Mouse (Mus musculus) forebrain, embryonic 14.5 days (tissue): ENCODE measurements around the gene Ogg1. TPM values are rescaled to one million over a fixed set of nuclear protein-coding genes. Genes with fewer than 3 reads are reported as not detected.

ENCODE experiments used
- polyA plus RNA-seq: library from polyadenylated mRNA; unstranded; fragments of >200 nt; fragmentation: Nextera tagmentation; extraction: Ambion mirVana; gene quantifications from 2 replicates; pipeline ENCODE4 v1.2.1, GENCODE M21; 2014

Ogg1 gene
- polyA plus RNA-seq, 1 experiment from 2014 or later, result 14.7 TPM

Other genes starting within 250 kb of the Ogg1 start
- 44.1 and 47.6 TPM in 2 replicates for gene Setd5, start 249.6 kb upstream of the Ogg1 start, polyA plus RNA-seq
- 8.8 and 11.3 TPM in 2 replicates for gene Lhfpl4, start 131.6 kb upstream of the Ogg1 start, polyA plus RNA-seq
- gene Mtmr14, start 89.1 kb upstream of the Ogg1 start, polyA plus RNA-seq, result 41.7 and 43.6 TPM in 2 replicates
- gene Cpne9, start 44.7 kb upstream of the Ogg1 start, polyA plus RNA-seq, result 0.23 and 0.80 TPM in 2 replicates
- gene Brpf1, start 19.8 kb upstream of the Ogg1 start, polyA plus RNA-seq, result 15.8 and 17.0 TPM in 2 replicates
- 86.3 and 90.7 TPM in 2 replicates for gene Camk1, start 17.0 kb downstream of the Ogg1 start, polyA plus RNA-seq
- 68.2 and 83.2 TPM in 2 replicates for gene Tada3, start 50.9 kb downstream of the Ogg1 start, polyA plus RNA-seq
- gene Arpc4, start 51.1 kb downstream of the Ogg1 start, polyA plus RNA-seq, result 265 and 270 TPM in 2 replicates
- 2.5 and 5.0 TPM in 2 replicates for gene Ttll3, start 62.3 kb downstream of the Ogg1 start, polyA plus RNA-seq
- 15.8 and 19.8 TPM in 2 replicates for gene Rpusd3, start 92.4 kb downstream of the Ogg1 start, polyA plus RNA-seq
- gene Cidec, start 108.8 kb downstream of the Ogg1 start, polyA plus RNA-seq, result not detected in 2 replicates
- gene Jagn1, start 115.6 kb downstream of the Ogg1 start, polyA plus RNA-seq, result 88.0 and 94.4 TPM in 2 replicates
- gene Il17re, start 131.5 kb downstream of the Ogg1 start, polyA plus RNA-seq, result not detected in 2 replicates
- 1.3 and 2.0 TPM in 2 replicates for gene Il17rc, start 144.5 kb downstream of the Ogg1 start, polyA plus RNA-seq
- gene Creld1, start 156.3 kb downstream of the Ogg1 start, polyA plus RNA-seq, result 37.2 and 49.4 TPM in 2 replicates
- gene Prrt3, start 175.0 kb downstream of the Ogg1 start, polyA plus RNA-seq, result 3.2 and 5.4 TPM in 2 replicates
- 101 and 108 TPM in 2 replicates for gene Emc3, start 204.7 kb downstream of the Ogg1 start, polyA plus RNA-seq
- 4.3 and 5.8 TPM in 2 replicates for gene Fancd2, start 204.7 kb downstream of the Ogg1 start, polyA plus RNA-seq